8 mouse cellular contexts compared by ENCODE assay signal in genomic region chr4:126533729-126534070, GRCm38 (mm10). TPM values are rescaled to one million over a fixed set of nuclear protein-coding genes. Genes with fewer than 3 reads are reported as not detected.
A peak's percentile ranks its signal among the peaks of the same experiment; 100 is the strongest.
DNase-seq lines count a peak whose midpoint lies in the region; ATAC-seq and TF ChIP-seq lines count a peak whose summit lies in the region.

No protein-coding gene starts in this region.

- H3K4me2 ChIP-seq in heart, embryonic 13.5 days = peak overlapping the region; percentile 95
- H3K4me2 ChIP-seq in forebrain, embryonic 15.5 days (replicated peaks) = peak overlapping the region; percentile 88
- peak overlapping the region; percentile 70 for H3K4me2 ChIP-seq in liver, embryonic 16.5 days (ENCODE audit: low read depth, low read length)

- H3K27ac ChIP-seq in heart, embryonic 13.5 days (replicated peaks) = no peak overlapping the region
- H3K27ac ChIP-seq in ES-Bruce4 (ENCODE audit: insufficient read depth, low read length) = no peak overlapping the region
- peak overlapping the region; percentile 78; the same call in 1 of the 2 replicates for H3K27ac ChIP-seq in forebrain, embryonic 15.5 days (replicated peaks)
- H3K27ac ChIP-seq in liver, embryonic 16.5 days (ENCODE audit: low read length) = no peak overlapping the region

- peaks cover 17% of the 10 kb centered on the region; the same call in 1 of the 2 replicates for H3K27me3 ChIP-seq in heart, embryonic 13.5 days (replicated peaks)
- H3K27me3 ChIP-seq in ES-Bruce4 (ENCODE audit: control insufficient read depth, insufficient read depth, low read length, poor library complexity, severe bottlenecking) = no peaks in the 10 kb centered on the region
- no peaks in the 10 kb centered on the region for H3K27me3 ChIP-seq in forebrain, embryonic 15.5 days
- peaks cover 26% of the 10 kb centered on the region for H3K27me3 ChIP-seq in liver, embryonic 16.5 days (ENCODE audit: control insufficient read depth, insufficient read depth, low read depth, low read length)

- no peak for TF ChIP-seq POLR2A in ES-Bruce4 (IDR thresholded peaks at IDR 0.05; ENCODE audit: insufficient read depth, low read length)

- no peak for DNase-seq in heart, adult 8-10 months (ENCODE audit: low spot score)
- DNase-seq in layer of hippocampus, adult 18-20 months (ENCODE audit: low spot score in 2 of 2) = no peak
- DNase-seq in Muller cell, postnatal 12 days (ENCODE audit: inconsistent ontology term) = no peak
- no peak for DNase-seq in B cell, adult 2 months

- H3K36me3 ChIP-seq in heart, embryonic 13.5 days = no peaks in the 10 kb centered on the region
- no peaks in the 10 kb centered on the region for H3K36me3 ChIP-seq in ES-Bruce4 (ENCODE audit: control insufficient read depth, insufficient read depth, low read length, poor library complexity, severe bottlenecking)
- H3K36me3 ChIP-seq in forebrain, embryonic 15.5 days = no peaks in the 10 kb centered on the region
- H3K36me3 ChIP-seq in liver, embryonic 16.5 days (ENCODE audit: control insufficient read depth, insufficient read depth) = no peaks in the 10 kb centered on the region

- peak overlapping the region; percentile 90 for H3K9ac ChIP-seq in heart, embryonic 13.5 days
- H3K9ac ChIP-seq in ES-Bruce4 (ENCODE audit: low read depth, poor library complexity, severe bottlenecking) = peak overlapping the region; percentile 92
- peak overlapping the region; percentile 92 for H3K9ac ChIP-seq in forebrain, embryonic 15.5 days (replicated peaks)
- H3K9ac ChIP-seq in liver, embryonic 16.5 days (ENCODE audit: low read depth, low read length) = peak overlapping the region; percentile 61

- TF ChIP-seq CTCF in ES-Bruce4 (IDR thresholded peaks at IDR 0.05; ENCODE audit: low read depth, low read length) = no peak

- no peaks in the 10 kb centered on the region for H3K9me3 ChIP-seq in heart, embryonic 13.5 days
- no peaks in the 10 kb centered on the region for H3K9me3 ChIP-seq in ES-Bruce4 (replicated peaks; ENCODE audit: control insufficient read depth, insufficient read depth, low read length, poor library complexity, severe bottlenecking)
- no peaks in the 10 kb centered on the region for H3K9me3 ChIP-seq in forebrain, embryonic 15.5 days
- no peaks in the 10 kb centered on the region for H3K9me3 ChIP-seq in liver, embryonic 16.5 days (replicated peaks; ENCODE audit: control insufficient read depth, low read length)

- ATAC-seq in heart, embryonic 13.5 days (ENCODE audit: extremely low read depth, insufficient number of reproducible peaks, low FRiP score, low TSS enrichment) = no peak
- ATAC-seq in forebrain, embryonic 15.5 days (replicated peaks) = peak; percentile 66
- ATAC-seq in liver, embryonic 16.5 days (ENCODE audit: low read depth) = no peak

- TF ChIP-seq EP300 in ES-Bruce4 (IDR thresholded peaks at IDR 0.05; ENCODE audit: insufficient read depth, low read depth, low read length) = no peak

- WGBS in heart, embryonic 13.5 days = 11% methylated on average over 7 of the region's 7 CpGs
- 3% methylated on average over 7 of the region's 7 CpGs for WGBS in forebrain, embryonic 15.5 days
- WGBS in liver, embryonic 16.5 days (ENCODE audit: insufficient replicate concordance) = 18% methylated on average over 7 of the region's 7 CpGs

- H3K4me1 ChIP-seq in heart, embryonic 13.5 days = peaks cover 6% of the 10 kb centered on the region
- H3K4me1 ChIP-seq in ES-Bruce4 (ENCODE audit: control insufficient read depth, insufficient read depth, low read length) = no peaks in the 10 kb centered on the region
- H3K4me1 ChIP-seq in forebrain, embryonic 15.5 days = peaks cover 20% of the 10 kb centered on the region
- no peaks in the 10 kb centered on the region; the same call in 1 of the 2 replicates for H3K4me1 ChIP-seq in liver, embryonic 16.5 days (ENCODE audit: control insufficient read depth, low read depth, low read length)

- H3K4me3 ChIP-seq in heart, embryonic 13.5 days = peak overlapping the region; percentile 85
- H3K4me3 ChIP-seq in ES-Bruce4 (ENCODE audit: low read depth, low read length) = peak overlapping the region; percentile 75
- peak overlapping the region; percentile 89 for H3K4me3 ChIP-seq in forebrain, embryonic 15.5 days
- H3K4me3 ChIP-seq in liver, embryonic 16.5 days (ENCODE audit: low read depth, low read length) = peak overlapping the region; percentile 70

RNA-seq across cellular contexts. Expression of gene Ago4, which starts 0.4 kb away (rescaled TPM):
- polyA plus RNA-seq in heart, embryonic 13.5 days (2015; fragmentation: Nextera tagmentation; extraction: Ambion mirVana) = 0.75 and 1.1 TPM in 2 replicates
- total RNA-seq in heart, adult 8-10 months (2022) = 10 to 100 TPM; 10.4 to 14.5 (median 12.1) TPM
- polyA plus RNA-seq in ES-Bruce4 (2011; ENCODE audit: insufficient read depth, insufficient read length, low read depth, missing spikeins) = 1.1 and 3.1 TPM in 2 replicates
- polyA plus RNA-seq in forebrain, embryonic 15.5 days (2015; fragmentation: Nextera tagmentation; extraction: Ambion mirVana) = 8.6 and 10.2 TPM in 2 replicates
- polyA plus RNA-seq in liver, embryonic 16.5 days (2015; fragmentation: Nextera tagmentation; extraction: Ambion mirVana) = 0.22 and 0.29 TPM in 2 replicates
- total RNA-seq in layer of hippocampus, adult 18-20 months (2021) = 1 to 10 TPM; 8.1 to 9.7 TPM

RNA-seq across cellular contexts. Expression of gene Clspn, which starts 23.0 kb away (rescaled TPM):
- polyA plus RNA-seq in heart, embryonic 13.5 days (2015; fragmentation: Nextera tagmentation; extraction: Ambion mirVana) = 22.4 and 24.5 TPM in 2 replicates
- under 1 TPM; 0.16 to 0.69 (median 0.50) TPM for total RNA-seq in heart, adult 8-10 months (2022)
- 39.8 and 41.8 TPM in 2 replicates for polyA plus RNA-seq in ES-Bruce4 (2011; ENCODE audit: insufficient read depth, insufficient read length, low read depth, missing spikeins)
- polyA plus RNA-seq in forebrain, embryonic 15.5 days (2015; fragmentation: Nextera tagmentation; extraction: Ambion mirVana) = 19.3 and 21.5 TPM in 2 replicates
- 30.0 and 32.4 TPM in 2 replicates for polyA plus RNA-seq in liver, embryonic 16.5 days (2015; fragmentation: Nextera tagmentation; extraction: Ambion mirVana)
- total RNA-seq in layer of hippocampus, adult 18-20 months (2021) = under 1 TPM; 0.87 to 0.91 TPM
